Mouse (Mus musculus) ES-CJ7 (cell line): ENCODE data around the gene Dse.

Experiments used
- DNase-seq: peaks from one replicate; pipeline ENCODE4 v3.0.0; 2011; ENCODE audit warnings: low read depth, low spot score

Dse gene

DNA sequence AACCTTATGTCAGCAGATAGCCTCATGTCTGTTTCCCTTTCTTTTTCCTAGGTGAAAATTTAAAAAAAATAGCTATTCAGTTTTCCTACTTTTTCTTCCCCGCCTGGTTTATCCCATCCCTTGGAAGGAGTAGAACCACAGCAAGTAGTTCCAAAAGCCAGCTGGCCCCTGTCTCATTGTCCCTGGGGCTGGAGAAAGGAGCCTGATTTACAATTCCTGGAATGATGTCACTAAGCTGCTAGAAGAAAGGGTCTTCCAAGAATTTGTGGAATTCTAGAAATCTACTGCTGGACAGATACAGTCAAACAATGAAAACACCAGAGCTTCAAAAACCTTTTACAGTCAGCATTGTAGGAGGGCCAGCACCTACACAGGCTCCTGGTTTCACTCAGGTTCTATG is 6.8 kb downstream of the Dse start:
- DNase-seq, result peak; percentile 61

DNA sequence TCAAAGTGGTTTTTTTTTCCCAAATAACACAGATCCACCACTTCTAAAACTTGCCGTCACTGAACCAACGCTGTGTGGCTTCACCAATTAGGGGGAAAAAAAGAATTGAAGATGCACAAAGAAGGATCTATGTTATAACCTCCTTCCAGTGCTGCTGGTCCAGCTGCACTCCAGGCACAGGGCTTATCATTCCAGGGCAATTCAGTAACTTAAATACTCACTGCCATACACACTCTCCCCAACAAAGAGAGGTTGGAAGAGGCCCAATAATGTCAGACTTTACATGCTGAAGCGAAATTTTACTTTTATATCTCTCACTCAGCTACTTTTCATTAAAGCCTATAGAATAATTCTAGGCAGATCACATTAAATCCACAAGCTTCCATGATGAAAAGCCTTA is 8.9 kb downstream of the Dse start:
- no peak for DNase-seq

DNA sequence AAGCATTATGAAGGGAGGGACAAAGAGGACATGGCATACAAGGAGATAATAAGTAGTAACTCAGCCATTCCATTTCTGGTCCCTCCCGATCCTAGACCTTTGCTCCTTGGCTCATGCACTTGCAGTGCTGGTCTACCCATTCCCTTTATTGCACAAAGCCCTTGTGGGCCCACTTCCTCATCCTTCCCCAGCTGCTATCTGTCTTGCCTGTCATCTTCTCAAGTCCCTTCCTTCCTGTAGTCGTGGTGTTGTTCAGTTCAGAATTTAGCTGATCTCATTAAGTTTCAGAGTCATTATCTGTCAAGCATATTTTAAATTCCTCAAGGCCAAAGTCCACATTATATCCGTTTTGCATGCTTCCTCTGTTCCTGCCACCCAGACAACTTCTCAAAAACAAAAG is 9.5 kb downstream of the Dse start:
- DNase-seq, result no peak

DNA sequence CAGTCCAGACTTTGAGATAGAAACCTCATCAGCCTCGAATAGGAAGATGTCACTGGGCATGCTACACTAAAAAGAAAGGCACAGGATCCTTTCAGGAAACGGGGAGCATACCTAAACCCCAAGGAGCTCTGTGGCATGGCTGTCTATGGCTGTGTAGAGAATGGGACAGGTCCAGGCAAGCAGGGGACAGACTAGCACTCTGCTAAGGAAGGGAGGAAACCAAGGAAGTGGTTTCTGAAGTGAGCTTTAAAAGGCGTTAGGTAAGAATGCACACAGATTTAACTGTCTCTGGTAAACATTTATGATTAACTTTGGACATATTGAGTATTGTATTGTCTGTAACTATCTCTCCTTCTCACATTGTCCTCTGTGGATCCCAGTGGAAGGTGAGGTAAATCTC is 10.2 kb downstream of the Dse start:
- no peak for DNase-seq

DNA sequence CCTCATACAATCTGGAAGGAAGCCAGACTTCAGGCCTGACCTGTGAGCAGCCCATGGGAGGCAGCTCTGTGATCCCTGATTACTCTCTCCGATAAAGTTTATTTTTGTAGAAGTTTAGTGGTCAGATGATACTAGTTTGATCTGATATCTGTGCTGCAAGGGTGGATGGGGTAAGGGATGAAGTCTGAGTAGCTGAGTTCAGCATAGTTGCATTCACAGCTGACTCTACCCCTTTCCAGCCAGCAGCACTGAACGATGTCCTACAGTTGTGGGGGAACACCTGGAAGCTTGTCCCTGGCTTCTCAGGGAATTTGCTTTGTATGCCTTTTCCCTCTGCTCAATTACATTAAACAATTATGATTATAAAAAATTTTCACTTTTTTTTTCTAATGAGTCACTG is 12.6 kb downstream of the Dse start:
- DNase-seq, result no peak

DNA sequence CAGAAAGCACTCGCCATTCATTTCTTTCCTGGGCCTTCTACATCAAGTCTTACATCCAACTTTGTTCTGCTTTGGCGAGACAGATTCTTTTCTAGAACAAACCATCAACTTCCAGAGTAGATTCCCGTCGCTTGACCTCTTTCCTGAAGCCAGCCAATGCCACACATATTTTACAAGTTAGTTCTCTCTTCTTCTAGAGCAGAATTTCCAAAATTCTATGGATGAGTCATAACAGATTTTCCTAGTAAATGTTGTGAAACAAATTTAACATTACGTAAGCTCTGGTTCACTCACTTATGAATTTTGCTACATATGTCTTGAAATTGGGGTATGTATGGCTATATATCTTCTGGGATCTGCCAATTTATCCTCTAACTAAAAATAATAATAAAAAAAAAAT is 13.0 kb downstream of the Dse start:
- DNase-seq, result no peak

DNA sequence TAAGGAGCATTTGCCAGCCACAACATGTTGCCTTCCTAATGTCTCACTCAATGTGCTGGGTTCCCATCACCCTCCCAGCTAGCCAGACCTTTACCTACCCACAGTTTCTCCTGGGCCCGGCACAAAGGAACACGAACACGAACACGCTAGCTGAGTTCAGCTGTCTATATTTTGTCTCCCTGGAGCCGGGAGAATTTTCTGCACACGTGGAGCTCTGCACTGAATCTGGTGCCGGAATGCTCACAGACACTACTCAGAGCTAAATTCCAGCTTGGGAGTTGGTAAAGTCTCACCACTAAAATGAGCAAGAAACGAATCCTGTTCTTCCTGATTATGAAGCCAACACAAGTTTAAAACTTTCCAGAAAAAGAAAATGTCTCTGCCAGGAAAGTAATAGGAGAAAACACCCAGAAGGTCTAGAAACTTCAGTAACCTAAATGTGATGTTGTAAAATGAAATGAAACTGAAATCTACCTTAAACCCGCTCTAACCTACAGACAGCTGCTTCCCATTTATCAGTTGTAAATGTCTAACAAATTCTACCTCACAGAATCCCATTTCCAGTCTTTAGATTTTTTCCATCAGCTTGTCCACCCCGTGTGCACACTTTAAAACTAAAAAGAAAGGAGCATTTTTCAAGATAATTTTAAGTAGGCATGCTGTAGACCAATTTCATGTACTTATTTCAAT is 20.8 kb downstream of the Dse start:
- no peak for DNase-seq

DNA sequence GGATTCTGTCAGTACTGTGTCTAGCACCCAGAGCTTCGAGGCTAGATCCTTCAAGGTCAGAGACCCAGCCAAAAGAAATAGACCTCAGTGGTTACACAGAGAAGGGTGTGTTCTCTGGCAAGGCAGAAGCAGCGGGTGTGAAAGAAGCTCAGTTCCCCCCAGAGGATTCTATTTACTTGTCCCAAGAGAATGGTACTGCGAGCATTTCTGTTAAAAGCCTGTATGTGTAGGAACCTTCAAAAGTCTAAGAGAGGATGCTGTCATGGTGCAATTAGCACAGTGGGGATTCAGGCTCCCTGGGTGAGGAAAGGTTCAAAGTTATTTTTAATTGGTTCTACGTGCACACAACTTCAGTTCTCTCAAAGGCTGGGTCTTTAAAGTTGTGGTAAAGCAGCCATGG is 22.0 kb downstream of the Dse start:
- peak; percentile 14 for DNase-seq

DNA sequence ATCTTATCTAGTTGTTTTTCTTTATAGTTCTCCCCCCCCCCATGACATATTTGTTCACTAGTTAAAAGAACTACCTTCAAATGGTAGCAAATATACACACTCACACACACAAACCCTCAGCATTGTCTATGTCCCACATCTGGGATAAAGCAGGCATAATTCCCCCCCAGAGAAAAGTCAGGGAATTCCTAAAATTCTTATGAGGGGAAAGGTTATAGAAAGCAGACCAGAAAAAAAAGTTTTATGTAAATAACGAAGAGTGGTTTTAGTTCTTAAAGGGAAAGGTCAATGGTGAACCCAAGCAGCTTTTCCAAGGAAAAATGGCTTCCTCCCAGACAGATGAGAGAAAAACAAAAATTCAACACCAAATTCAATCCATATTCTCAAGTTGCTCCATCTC is 22.6 kb downstream of the Dse start:
- no peak for DNase-seq

DNA sequence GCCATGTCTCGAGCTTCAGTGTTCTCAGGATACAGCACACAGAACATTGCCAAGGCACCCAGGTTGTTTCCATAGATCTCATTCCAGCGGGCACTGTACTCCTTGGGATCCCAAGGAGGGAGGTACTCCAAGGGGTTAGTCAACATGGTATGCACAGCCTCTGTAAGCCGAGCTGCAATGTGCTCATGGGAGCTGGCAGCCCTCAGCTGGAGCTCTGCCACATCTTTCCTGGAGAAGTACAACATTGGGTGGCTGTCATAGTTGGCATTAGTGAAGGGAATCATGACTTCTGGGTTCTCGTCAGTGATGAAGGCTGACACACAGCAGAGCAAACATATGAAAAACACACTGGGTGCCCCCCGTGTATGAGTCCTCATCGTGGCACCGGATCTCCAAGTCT is 23.8 kb downstream of the Dse start:
- no peak for DNase-seq

DNA sequence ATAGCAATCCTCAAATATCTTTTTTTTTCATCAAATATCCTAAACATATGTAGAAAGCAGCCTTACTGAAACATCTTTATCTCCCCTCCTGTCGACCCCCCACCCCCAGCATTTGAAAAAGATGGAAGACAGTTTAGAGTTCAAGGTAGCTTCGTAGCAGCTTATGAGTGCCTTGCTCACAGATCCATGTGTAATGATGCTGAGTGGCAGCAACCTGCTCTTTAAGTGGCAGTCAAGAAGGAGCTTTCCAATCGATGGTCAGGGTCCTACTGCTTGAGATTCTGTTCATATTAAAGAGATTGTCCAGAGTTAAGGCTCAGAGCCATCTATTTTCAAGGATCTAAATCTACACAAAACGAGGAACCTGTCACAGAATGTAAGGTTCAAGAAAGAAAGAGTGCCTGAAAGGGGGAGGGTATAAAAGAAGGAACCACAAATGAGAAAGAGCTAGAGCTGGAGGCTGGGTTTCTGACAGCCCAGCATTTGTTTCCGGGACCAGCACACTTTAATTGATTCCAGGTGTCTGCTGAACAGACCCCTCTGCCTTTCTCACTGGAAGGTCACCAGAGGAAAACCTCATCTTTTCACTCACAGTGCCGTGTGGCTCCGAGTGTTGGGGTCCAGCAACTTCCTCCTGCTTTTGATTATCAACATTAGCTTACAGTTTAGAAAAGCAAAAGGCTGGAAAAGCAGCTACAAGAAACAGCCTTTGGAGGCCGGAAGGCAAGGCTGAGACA is 31.5 kb downstream of the Dse start:
- no peak for DNase-seq

DNA sequence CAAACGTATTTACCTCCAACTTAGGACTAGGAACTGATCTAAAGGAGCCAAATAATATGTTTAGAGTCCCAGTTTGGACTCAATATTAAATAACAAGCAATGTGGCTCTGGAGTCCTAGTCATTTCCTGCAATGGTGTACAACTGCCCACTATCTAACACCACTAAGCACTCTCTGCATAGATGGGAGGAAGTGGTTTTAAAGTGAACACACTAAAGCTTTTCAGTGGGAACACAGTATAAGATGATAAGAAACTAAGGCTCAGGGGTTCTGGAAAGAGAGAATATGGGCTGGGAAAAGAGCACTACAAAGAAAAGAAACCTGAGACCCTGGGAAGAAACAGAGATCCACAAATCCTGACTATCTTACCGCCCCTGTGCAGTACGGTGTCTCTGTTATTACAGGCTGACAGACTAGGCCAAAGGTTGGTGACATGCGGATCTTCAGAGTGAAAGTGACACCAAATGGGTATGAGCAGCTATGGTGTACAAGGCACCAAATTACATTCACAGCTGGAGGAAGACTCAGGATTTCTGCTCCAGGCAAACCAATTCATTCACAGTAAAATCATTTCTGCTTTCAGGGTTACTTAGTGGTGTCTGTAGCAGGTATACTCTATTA is 34.7 kb downstream of the Dse start:
- no peak for DNase-seq

DNA sequence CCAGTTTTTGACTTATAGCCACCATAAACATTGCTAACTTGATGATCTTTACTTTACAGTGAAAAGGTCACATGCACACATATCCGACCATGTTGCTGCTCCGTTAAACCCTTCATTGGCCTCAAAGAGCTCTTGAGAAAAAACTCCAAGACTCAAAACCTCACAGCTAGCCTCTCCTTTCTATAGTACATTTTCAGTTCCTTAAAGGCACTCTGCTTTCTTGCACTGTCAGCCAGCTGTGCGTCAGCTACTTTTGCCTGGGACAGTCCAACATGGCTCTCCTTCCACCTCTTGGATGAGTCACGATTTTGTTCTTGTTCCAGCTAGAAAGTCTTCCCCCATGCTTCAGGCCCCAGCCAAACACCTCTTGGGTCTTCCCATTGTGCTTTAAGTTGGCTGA is 35.9 kb downstream of the Dse start:
- DNase-seq, result no peak

DNA sequence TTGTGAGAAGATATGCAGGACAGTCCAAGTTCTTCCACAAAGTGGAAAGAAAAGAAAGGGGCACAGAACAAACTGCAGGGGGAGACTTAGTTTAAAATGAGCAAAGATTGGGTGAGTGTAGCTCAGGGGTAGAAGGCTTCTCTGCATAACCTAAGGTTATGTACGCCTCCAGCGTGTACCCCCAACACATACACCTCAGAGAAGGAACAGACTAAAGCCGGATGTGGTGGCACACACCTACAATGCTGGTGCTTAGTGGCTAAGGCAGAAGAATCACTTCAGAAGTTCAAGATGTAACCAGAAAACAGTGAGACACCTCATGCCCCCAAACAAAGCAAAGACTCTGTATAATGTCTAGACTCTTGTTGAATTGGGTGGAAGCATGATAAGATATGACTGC is 36.3 kb downstream of the Dse start:
- no peak for DNase-seq

DNA sequence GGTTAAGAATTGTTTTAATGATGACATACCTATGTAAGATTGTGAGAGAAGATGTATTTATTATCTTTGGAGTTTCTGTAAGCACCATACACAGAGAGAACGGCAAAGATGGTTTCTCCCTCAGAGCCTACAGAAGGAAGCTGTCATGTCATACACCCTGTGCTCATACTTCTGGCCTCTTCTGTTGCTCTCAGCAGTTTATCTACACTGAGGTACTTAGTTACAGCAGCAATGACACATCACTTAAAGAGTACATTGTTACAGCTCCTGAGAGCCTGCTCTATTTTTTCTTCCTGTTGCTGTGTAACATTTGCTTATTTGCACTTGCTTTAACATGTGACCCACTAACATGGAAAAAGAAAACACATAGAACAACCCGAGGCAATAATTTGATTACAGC is 40.5 kb downstream of the Dse start:
- no peak for DNase-seq

DNA sequence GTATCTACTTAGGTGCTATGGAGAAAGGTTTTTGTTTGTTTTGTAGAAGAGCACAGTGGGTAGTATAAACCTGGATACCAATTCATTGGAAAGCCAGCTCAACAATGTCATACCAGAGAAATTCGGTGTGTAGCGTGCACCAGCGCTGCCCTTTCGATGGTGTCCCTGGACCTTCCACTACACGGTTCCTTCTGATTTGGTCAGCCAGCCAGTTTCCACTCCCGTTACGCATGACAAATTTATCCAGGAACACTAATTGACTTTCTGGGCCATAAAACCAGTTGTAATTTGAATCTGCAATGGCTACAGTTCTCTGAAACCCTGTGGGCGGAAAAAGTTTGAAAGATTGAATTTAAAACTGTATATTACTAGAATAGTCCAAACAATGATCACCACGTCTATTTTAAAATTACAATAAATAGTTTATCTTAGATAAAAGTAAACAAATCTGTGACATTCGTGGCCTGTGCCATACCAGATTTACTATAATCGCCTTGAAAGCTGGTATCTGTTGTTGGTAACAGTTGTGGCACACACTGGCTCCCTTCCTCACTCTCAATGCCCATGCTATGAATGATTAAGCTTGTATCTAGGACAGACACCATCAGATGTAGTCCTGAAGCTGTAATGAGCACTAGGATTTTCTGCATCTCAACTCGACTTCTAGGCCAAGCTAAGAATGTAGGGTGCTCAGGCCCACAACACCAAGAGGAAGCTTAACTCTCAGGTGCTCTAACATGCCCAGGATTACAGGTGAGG is 51.5 kb downstream of the Dse start:
- DNase-seq, result no peak

DNA sequence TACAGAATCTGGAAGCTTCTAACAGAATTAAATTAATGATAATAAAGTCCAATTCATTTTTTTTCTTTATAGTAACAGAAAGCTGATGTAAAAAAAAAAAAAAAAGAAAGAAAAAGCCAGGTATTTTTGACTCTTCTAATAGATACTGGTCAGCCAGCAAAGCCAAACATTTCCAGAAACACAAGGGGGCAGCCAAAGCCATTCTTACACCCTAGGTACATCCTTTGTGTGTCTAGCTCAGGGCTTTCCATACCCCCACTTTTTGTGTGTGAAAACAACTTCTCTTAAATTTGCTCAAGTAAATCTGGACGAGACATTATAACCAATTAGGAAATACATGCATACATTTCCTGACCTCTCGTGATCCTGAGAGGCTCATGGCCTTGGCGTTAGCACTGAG is 55.7 kb downstream of the Dse start:
- DNase-seq, result peak; percentile 28

DNA sequence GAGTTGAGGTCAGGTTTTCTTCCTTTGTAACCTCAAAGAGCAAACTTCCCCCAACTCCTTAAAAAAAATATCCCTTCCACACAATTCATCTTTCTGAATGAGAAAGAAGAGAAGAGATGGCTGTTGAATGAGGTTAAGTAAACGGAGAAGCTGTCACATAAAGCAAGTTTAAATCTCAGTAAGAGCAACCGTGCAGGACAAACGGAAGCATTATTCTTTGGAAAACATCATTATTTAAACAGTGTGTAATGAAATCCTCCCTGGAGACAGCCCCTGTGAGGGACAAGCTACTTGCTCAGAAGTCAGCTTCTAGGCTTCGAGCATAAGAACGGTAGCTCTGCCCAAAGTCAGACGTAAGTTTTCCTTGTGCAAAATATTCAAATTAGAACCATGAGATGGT is 57.1 kb downstream of the Dse start:
- DNase-seq, result no peak

DNA sequence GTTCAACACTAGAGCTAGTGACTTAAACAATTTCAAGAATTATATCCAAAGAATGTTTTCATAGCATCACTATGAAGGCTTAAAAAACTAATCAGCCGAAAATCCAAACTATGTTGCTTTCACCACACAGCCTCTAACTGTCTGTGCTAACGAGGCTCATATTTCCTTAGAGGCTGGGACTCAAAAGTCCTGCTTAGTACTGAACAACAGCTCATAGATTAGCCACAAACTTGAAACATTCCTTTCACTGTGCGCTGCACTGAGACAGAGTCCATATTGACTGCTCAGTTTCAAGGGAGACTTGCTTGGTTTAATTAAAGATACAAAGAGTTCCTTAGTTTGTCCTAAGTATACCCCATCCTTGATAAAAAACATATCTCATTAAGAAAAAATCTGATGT is 57.7 kb downstream of the Dse start:
- DNase-seq, result no peak

DNA sequence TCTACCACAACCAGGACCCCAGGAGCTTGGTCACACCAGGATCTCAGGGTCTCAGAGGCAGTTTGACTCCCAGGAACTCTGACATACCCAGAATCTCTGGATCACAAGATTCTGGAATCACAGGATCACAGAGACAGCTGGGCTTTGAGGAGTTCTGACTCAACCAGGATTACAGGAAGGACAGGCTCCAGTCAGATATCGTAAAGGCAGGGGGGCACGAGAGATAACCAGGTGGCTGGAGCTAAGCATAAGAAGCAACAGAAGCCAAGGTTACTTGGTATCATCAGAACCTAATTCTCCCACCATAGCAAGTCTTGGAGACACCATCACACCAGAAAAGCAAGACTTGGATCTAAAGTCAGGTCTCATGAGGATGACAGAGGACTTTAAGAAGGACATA is 65.8 kb downstream of the Dse start:
- DNase-seq, result no peak

DNA sequence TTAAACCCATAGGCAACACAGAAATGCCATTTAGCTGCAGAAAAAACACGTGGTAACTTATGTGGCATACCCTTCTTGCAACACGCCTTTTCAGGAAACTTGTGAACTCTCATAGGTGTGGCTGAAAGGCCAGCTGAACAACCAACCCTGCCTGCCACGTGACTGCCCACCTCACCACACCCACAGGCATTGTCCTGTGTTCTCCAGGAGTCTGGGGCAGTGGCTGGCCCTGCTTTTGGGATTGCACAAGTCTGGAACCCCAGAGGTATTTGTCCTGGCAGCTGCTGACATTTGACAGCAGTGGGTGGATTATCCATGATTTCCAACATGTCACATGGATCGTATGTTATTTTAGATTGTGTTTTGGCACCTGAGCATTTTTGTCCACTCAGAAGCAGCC is 67.7 kb downstream of the Dse start:
- DNase-seq, result no peak

DNA sequence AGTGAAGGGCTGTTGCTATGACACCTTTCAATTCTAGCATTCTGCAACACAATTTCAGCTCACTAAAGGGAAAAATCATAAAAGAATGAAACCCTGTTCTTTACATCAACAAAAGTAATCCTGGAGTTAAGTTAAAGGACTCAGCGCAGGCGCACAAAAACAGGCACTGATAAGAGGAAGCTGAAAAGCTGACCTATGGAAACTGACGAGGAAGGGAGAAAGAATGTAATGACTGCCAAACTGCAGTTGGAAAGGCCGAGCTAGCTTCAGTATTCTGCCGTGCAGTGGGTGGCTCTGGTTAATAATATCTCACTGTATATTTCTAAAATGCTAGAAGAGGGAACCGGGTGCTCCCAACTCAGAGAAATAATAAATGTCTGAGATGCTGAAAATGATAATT is 69.5 kb downstream of the Dse start:
- DNase-seq, result no peak

DNA sequence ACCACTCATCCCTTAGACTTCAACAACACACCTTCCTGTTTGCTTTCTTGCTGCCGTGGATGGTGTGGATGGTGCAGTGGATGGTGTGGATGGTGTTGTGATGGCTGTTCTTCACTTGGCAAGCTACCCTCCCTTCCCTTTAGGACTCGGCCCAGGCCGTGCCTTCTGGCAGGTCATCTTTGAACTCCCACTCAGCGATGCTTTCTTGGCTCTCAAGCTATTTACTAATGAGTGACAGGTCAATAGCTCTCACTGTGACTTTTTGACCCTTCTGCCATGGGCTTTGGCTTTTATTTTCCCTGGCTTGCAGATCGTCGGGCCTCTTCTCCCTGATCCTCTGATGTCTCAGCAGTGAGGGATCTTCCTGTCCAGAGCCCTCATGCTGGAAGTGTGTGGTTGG is 71.1 kb downstream of the Dse start:
- no peak for DNase-seq
